Mouse (Mus musculus): Measurements from ENCODE around the gene Slc27a3. TPM values are rescaled to one million over a fixed set of nuclear protein-coding genes. Genes with fewer than 3 reads are reported as not detected.

The Slc27a3 gene
- polyA plus RNA-seq, 1 experiment from 2014 or later, result 4.3 TPM

DNA sequence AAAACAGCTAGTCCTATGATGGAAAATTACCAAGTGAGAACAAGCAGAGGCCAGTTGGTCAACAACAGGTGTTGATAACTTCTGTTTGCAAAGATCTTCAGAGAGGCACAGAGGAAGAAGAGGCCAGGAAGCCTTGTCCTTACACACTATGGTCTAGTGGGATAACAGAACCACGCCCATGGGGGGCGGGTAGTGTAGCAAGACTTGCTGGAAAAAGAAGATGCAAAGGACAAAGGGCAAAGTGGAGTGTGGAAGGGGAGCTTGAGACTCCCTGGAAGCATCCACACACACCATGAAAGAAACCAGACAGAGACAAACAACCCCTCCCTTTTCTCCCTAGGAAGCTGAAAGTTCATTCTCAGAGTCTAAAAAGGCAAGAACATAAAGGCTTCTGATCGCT lies 39.8 kb upstream of the Slc27a3 start:
- no peak for ATAC-seq (ENCODE audit: insufficient number of reproducible peaks, insufficient read depth, low FRiP score, low read depth)
- Histone ChIP-seq H3K27me3 (ENCODE audit: control insufficient read depth, insufficient read depth, low read length) (no peaks in the 10 kb centered on the region), H3K27ac (replicated peaks in 1 of 2; ENCODE audit: control insufficient read depth in 1 of 2, insufficient read depth in 1 of 2, low read depth in 2 of 2, low read length in 2 of 2) (no peak overlapping the region), H3K9me3 (ENCODE audit: control insufficient read depth, low read length) (no peaks in the 10 kb centered on the region), H3K9ac (ENCODE audit: low read length) (no peak overlapping the region), H3K4me1 (ENCODE audit: control insufficient read depth in 2 of 2, insufficient read depth in 2 of 2, low read length in 2 of 2) (peaks cover 2 to 25% of the 10 kb centered on the region in 2 experiments; a peak in 3 of 4 replicates), H3K36me3 (ENCODE audit: control insufficient read depth, insufficient read depth, low read length) (0 out of 2 replicates have a peak, but pooled peaks cover 10% of the 10 kb centered on the region), H3K4me3 (ENCODE audit: control insufficient read depth in 1 of 2, insufficient read depth in 1 of 2, low read depth in 1 of 2, low read length in 2 of 2) (no peak overlapping the region), H3K4me2 (ENCODE audit: low read length) (no peak overlapping the region)
- WGBS, result 86% methylated on average over 3 of the region's 3 CpGs

DNA sequence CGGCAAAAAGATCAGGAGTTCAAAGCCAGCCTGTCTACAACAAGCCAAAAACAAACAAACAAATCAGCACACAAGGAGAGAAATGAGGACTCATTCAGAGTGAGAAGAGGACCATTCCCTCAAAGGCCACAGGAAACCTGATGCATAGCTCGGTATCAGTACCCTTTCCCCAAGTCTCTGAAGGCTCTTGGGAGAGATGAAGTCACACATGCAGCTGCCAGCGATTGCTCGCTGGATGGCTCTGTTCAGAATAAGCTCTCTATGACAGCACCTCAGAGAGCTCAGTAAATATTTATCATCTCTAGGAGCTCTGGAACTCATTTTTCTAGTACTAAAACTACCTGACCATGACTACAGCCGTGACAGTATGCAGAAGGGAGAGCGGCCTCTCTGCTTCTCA lies 38.4 kb upstream of the Slc27a3 start:
- no peak overlapping the region for H3K27ac ChIP-seq (replicated peaks in 1 of 2; ENCODE audit: control insufficient read depth in 1 of 2, insufficient read depth in 1 of 2, low read depth in 2 of 2, low read length in 2 of 2)
- no peak for ATAC-seq (ENCODE audit: insufficient number of reproducible peaks, insufficient read depth, low FRiP score, low read depth)
- peaks cover 2 to 25% of the 10 kb centered on the region in 2 experiments; a peak in 3 of 4 replicates for H3K4me1 ChIP-seq (ENCODE audit: control insufficient read depth in 2 of 2, insufficient read depth in 2 of 2, low read length in 2 of 2)
- no peak overlapping the region for H3K4me3 ChIP-seq (ENCODE audit: control insufficient read depth in 1 of 2, insufficient read depth in 1 of 2, low read depth in 1 of 2, low read length in 2 of 2)
- peaks cover 23% of the 10 kb centered on the region for H3K36me3 ChIP-seq (ENCODE audit: control insufficient read depth, insufficient read depth, low read length)
- H3K9ac ChIP-seq (ENCODE audit: low read length), result no peak overlapping the region
- H3K9me3 ChIP-seq (ENCODE audit: control insufficient read depth, low read length), result no peaks in the 10 kb centered on the region
- no peak overlapping the region for H3K4me2 ChIP-seq (ENCODE audit: low read length)
- WGBS, result 68% methylated on average over 6 of the region's 6 CpGs
- H3K27me3 ChIP-seq (ENCODE audit: control insufficient read depth, insufficient read depth, low read length), result no peaks in the 10 kb centered on the region

DNA sequence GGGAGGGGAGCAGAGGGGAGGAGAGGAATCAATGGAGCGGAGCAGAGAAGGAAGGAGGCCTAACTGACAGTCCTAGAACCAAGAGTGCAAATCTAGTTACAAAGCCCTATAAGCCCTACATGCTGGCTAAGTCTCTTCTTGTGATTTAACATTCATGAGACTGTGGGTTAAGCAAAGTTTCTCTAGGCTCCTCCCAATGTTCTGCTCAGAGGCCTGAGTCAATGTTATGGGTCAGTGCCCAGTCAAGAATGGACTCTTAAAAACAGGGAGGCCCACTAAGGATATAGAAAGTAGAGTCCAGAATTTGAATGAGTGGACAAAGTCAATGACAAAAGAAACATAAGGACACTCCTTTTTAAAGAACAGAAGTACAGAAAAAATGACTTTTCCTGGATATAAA lies 37.8 kb upstream of the Slc27a3 start:
- Histone ChIP-seq H3K4me3 (ENCODE audit: control insufficient read depth in 1 of 2, insufficient read depth in 1 of 2, low read depth in 1 of 2, low read length in 2 of 2) (no peak overlapping the region), H3K9ac (ENCODE audit: low read length) (no peak overlapping the region), H3K27ac (replicated peaks in 1 of 2; ENCODE audit: control insufficient read depth in 1 of 2, insufficient read depth in 1 of 2, low read depth in 2 of 2, low read length in 2 of 2) (no peak overlapping the region), H3K9me3 (ENCODE audit: control insufficient read depth, low read length) (no peaks in the 10 kb centered on the region), H3K27me3 (ENCODE audit: control insufficient read depth, insufficient read depth, low read length) (no peaks in the 10 kb centered on the region), H3K4me2 (ENCODE audit: low read length) (no peak overlapping the region), H3K36me3 (ENCODE audit: control insufficient read depth, insufficient read depth, low read length) (peaks cover 29% of the 10 kb centered on the region), H3K4me1 (ENCODE audit: control insufficient read depth in 2 of 2, insufficient read depth in 2 of 2, low read length in 2 of 2) (peaks cover 2 to 25% of the 10 kb centered on the region in 2 experiments; a peak in 3 of 4 replicates)
- WGBS, result 100% methylated on average over 1 of the region's 1 CpGs
- no peak for ATAC-seq (ENCODE audit: insufficient number of reproducible peaks, insufficient read depth, low FRiP score, low read depth)

DNA sequence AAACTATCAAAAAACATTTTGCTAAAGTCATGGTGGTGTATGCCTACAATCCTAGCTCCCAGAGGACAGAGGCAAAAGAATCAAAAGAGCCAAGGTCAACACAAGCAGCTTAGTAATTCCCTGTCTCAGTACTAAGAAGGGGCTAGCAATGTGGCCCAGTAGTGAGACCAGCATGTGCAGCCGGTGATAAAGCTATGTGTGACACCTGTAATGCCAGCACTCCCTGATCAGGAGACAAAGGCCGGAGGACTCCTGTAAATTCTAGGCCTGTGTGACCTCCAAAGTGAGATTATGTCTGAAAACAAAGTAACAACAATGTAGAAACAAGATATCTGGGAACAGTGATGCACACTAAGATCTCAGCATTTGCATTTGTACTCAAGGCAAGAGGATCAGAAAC lies 35.8 kb upstream of the Slc27a3 start:
- no peak overlapping the region for H3K27ac ChIP-seq (replicated peaks in 1 of 2; ENCODE audit: control insufficient read depth in 1 of 2, insufficient read depth in 1 of 2, low read depth in 2 of 2, low read length in 2 of 2)
- no peak overlapping the region for H3K4me2 ChIP-seq (ENCODE audit: low read length)
- peaks cover 2 to 6% of the 10 kb centered on the region in 2 experiments; a peak in 1 of 4 replicates for H3K4me1 ChIP-seq (ENCODE audit: control insufficient read depth in 2 of 2, insufficient read depth in 2 of 2, low read length in 2 of 2)
- H3K27me3 ChIP-seq (ENCODE audit: control insufficient read depth, insufficient read depth, low read length), result no peaks in the 10 kb centered on the region
- ATAC-seq (ENCODE audit: insufficient number of reproducible peaks, insufficient read depth, low FRiP score, low read depth), result no peak
- no peak overlapping the region for H3K9ac ChIP-seq (ENCODE audit: low read length)
- H3K4me3 ChIP-seq (ENCODE audit: control insufficient read depth in 1 of 2, insufficient read depth in 1 of 2, low read depth in 1 of 2, low read length in 2 of 2), result no peak overlapping the region
- no peaks in the 10 kb centered on the region for H3K9me3 ChIP-seq (ENCODE audit: control insufficient read depth, low read length)
- 82% methylated on average over 2 of the region's 2 CpGs for WGBS
- H3K36me3 ChIP-seq (ENCODE audit: control insufficient read depth, insufficient read depth, low read length), result peaks cover 41% of the 10 kb centered on the region

DNA sequence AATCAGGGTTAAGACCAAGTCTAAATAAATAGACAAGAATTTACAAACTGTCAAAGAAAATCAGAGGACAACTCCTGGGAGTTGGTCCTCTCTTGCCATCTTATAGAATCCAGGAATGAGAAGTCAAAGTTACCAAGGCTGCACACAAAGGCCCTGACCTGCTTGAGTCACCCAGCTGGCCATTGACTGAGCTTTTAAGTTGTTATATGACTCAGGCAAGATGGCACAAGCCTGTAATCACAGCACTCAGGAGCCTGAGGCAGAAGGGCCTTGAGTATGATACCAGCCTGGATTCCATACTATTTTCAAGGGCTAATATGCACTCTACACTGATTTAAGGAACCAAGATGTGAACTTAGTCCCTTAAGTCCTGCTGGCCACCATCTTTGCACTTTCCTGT lies 33.8 kb upstream of the Slc27a3 start:
- H3K4me3 ChIP-seq (ENCODE audit: control insufficient read depth in 1 of 2, insufficient read depth in 1 of 2, low read depth in 1 of 2, low read length in 2 of 2), result no peak overlapping the region
- no peaks in the 10 kb centered on the region for H3K27me3 ChIP-seq (ENCODE audit: control insufficient read depth, insufficient read depth, low read length)
- no peak for ATAC-seq (ENCODE audit: insufficient number of reproducible peaks, insufficient read depth, low FRiP score, low read depth)
- H3K36me3 ChIP-seq (ENCODE audit: control insufficient read depth, insufficient read depth, low read length), result peaks cover 53% of the 10 kb centered on the region
- H3K27ac ChIP-seq (replicated peaks in 1 of 2; ENCODE audit: control insufficient read depth in 1 of 2, insufficient read depth in 1 of 2, low read depth in 2 of 2, low read length in 2 of 2), result no peak overlapping the region
- H3K4me2 ChIP-seq (ENCODE audit: low read length), result no peak overlapping the region
- no peaks in the 10 kb centered on the region for H3K9me3 ChIP-seq (ENCODE audit: control insufficient read depth, low read length)
- no peak overlapping the region for H3K9ac ChIP-seq (ENCODE audit: low read length)
- H3K4me1 ChIP-seq (ENCODE audit: control insufficient read depth in 2 of 2, insufficient read depth in 2 of 2, low read length in 2 of 2), result peaks cover 0 to 2% of the 10 kb centered on the region in 2 experiments; a peak in 1 of 4 replicates

DNA sequence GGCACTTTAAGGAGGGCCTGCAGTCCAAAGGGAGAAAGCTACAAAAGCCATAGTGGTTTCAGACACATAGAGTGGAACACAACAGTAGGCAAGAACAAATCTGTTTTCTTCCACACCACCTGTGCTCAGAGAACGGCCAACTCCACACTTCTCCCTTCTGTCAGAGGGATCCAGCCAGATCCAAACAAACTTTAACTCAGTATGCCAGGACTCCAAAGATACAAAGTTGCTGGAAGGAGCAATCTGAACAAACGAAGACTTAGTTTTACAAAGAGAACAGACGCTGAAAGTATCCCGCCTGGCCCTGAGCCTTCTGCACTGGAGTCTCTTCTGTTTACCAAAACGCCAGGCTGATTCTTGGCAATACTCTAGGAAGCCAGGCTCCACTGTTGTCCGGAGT lies 31.0 kb upstream of the Slc27a3 start:
- Histone ChIP-seq H3K4me3 (ENCODE audit: control insufficient read depth in 1 of 2, insufficient read depth in 1 of 2, low read depth in 1 of 2, low read length in 2 of 2) (no peak overlapping the region), H3K4me1 (ENCODE audit: control insufficient read depth in 2 of 2, insufficient read depth in 2 of 2, low read length in 2 of 2) (no peaks in the 10 kb centered on the region), H3K9ac (ENCODE audit: low read length) (no peak overlapping the region), H3K27me3 (ENCODE audit: control insufficient read depth, insufficient read depth, low read length) (no peaks in the 10 kb centered on the region), H3K36me3 (ENCODE audit: control insufficient read depth, insufficient read depth, low read length) (peaks cover 81% of the 10 kb centered on the region), H3K9me3 (ENCODE audit: control insufficient read depth, low read length) (no peaks in the 10 kb centered on the region), H3K4me2 (ENCODE audit: low read length) (no peak overlapping the region), H3K27ac (replicated peaks in 1 of 2; ENCODE audit: control insufficient read depth in 1 of 2, insufficient read depth in 1 of 2, low read depth in 2 of 2, low read length in 2 of 2) (no peak overlapping the region)
- WGBS, result 88% methylated on average over 6 of the region's 6 CpGs
- ATAC-seq (ENCODE audit: insufficient number of reproducible peaks, insufficient read depth, low FRiP score, low read depth), result no peak

DNA sequence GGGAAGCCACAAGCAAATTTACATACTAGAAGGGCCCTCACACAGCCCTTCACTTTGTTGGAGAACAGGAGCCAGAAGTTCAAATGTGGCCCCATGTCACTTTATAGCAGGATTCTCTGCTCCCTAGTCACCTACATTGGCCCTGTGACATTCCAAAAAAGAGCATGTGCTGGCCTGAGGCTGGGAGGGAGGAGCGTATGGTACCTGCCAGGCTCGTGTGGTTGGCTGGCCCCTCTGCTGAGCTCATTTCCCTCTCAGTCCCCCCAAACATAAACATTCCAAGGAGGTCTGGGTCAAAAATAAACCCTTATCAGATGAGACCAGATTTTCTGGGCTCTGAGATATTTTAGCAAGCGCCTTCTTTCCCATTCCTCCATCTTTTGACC lies 23.3 kb upstream of the Slc27a3 start:
- peaks cover 96% of the 10 kb centered on the region for H3K36me3 ChIP-seq (ENCODE audit: control insufficient read depth, insufficient read depth, low read length)
- no peak overlapping the region for H3K4me3 ChIP-seq (ENCODE audit: control insufficient read depth in 1 of 2, insufficient read depth in 1 of 2, low read depth in 1 of 2, low read length in 2 of 2)
- 51% methylated on average over 3 of the region's 3 CpGs for WGBS
- H3K4me1 ChIP-seq (ENCODE audit: control insufficient read depth in 2 of 2, insufficient read depth in 2 of 2, low read length in 2 of 2), result no peaks in the 10 kb centered on the region
- H3K27me3 ChIP-seq (ENCODE audit: control insufficient read depth, insufficient read depth, low read length), result no peaks in the 10 kb centered on the region
- no peak overlapping the region for H3K27ac ChIP-seq (replicated peaks in 1 of 2; ENCODE audit: control insufficient read depth in 1 of 2, insufficient read depth in 1 of 2, low read depth in 2 of 2, low read length in 2 of 2)
- no peak for ATAC-seq (ENCODE audit: insufficient number of reproducible peaks, insufficient read depth, low FRiP score, low read depth)
- H3K4me2 ChIP-seq (ENCODE audit: low read length), result no peak overlapping the region
- H3K9ac ChIP-seq (ENCODE audit: low read length), result no peak overlapping the region
- H3K9me3 ChIP-seq (ENCODE audit: control insufficient read depth, low read length), result no peaks in the 10 kb centered on the region

DNA sequence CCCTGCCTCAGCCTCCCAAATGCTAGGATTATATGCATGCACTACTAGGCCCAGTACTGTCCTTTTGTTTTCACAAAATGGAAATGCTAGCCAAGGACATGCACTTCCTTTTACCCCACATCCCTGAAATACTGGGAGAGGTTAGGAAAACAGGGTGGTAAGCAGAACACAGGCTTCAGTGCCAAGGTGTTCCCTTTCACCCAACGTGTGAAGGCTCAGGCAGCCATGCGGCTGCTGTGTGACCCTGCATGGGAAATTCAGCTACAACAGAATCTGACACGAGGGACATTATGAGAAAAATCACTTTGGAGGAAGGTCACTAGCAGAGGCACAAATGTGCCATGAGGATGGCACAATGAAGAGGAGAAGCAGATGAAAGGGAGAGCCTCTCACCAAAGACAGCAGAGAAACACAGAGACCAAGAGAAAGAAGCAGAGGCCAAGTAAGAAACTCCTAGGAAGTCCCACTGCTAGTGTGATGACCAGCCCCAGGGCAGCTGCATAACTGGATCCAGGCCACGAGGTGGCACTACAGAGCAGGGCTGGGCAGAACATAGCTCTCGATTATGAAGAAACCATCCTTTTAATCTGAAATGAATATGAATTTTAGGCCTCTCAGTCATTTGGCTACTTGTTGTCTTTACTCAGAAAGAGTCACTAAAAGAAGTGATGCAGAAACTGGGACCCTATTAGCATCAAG lies 22.7 kb upstream of the Slc27a3 start:
- Histone ChIP-seq H3K9ac (ENCODE audit: low read length) (no peak overlapping the region), H3K4me1 (ENCODE audit: control insufficient read depth in 2 of 2, insufficient read depth in 2 of 2, low read length in 2 of 2) (no peaks in the 10 kb centered on the region), H3K27ac (replicated peaks in 1 of 2; ENCODE audit: control insufficient read depth in 1 of 2, insufficient read depth in 1 of 2, low read depth in 2 of 2, low read length in 2 of 2) (no peak overlapping the region), H3K36me3 (ENCODE audit: control insufficient read depth, insufficient read depth, low read length) (peaks cover 96% of the 10 kb centered on the region), H3K27me3 (ENCODE audit: control insufficient read depth, insufficient read depth, low read length) (no peaks in the 10 kb centered on the region), H3K4me2 (ENCODE audit: low read length) (no peak overlapping the region), H3K4me3 (ENCODE audit: control insufficient read depth in 1 of 2, insufficient read depth in 1 of 2, low read depth in 1 of 2, low read length in 2 of 2) (no peak overlapping the region), H3K9me3 (ENCODE audit: control insufficient read depth, low read length) (no peaks in the 10 kb centered on the region)
- WGBS, result 39% methylated on average over 5 of the region's 5 CpGs
- ATAC-seq (ENCODE audit: insufficient number of reproducible peaks, insufficient read depth, low FRiP score, low read depth), result no peak

All from heart, embryonic 14.5 days (tissue).